Mouse (Mus musculus) brain, embryonic 14.5 days (tissue): ENCODE data around the gene Tmem25. TPM values are rescaled to one million over a fixed set of nuclear protein-coding genes. Genes with fewer than 3 reads are reported as not detected.

Experiments
- DNase-seq: peaks from one replicate; pipeline ENCODE4 v3.0.0-alpha.2; 2011; ENCODE audit warnings: low read depth
- CTCF ChIP-seq: fragments of 200-500 bp; IDR thresholded peaks from 2 replicates; pipeline ENCODE4 v1.5.1; 2012; ENCODE audit warnings: inconsistent platforms, mild to moderate bottlenecking, moderate library complexity, borderline replicate concordance; ENCODE audit not compliant: insufficient read depth, insufficient read length; ENCODE audit errors: extremely low read depth
- POLR2A ChIP-seq: fragments of 200-500 bp; IDR thresholded peaks from 2 replicates; pipeline ENCODE4 v1.6.1; 2012; ENCODE audit warnings: mild to moderate bottlenecking, inconsistent platforms, borderline replicate concordance; ENCODE audit not compliant: poor library complexity, insufficient read depth, insufficient read length, severe bottlenecking; ENCODE audit errors: extremely low read depth
- polyA plus RNA-seq: library from polyadenylated mRNA; depleted of rRNA; stranded (reverse); fragments of >200 nt; gene quantifications from 2 replicates; pipeline ENCODE4 v1.2.3, GENCODE M21; 2012; rRNA removed

Tmem25 gene
- 19.6 and 28.1 TPM in 2 replicates for polyA plus RNA-seq

- TF ChIP-seq CTCF (no peak), POLR2A (0 out of 2 replicates have a peak, but pooled peaks have one; percentile 15)
- DNase-seq = peak; percentile 94
These were observed at the start of gene Tmem25 for GRCm38 (mm10) chr9:44799102-44799957. Tmem25 (minus strand) TSS chr9:44799307.

GRCm38 (mm10) chr9:44847446-44847845 lies 48.3 kb upstream of the Tmem25 start:
- TF ChIP-seq CTCF (no peak), POLR2A (no peak)
- no peak for DNase-seq

GRCm38 (mm10) chr9:44841241-44841640 lies 42.1 kb upstream of the Tmem25 start:
- peak; percentile 24 for DNase-seq
- TF ChIP-seq CTCF (peak; percentile 49; the same call in 1 of the 2 replicates), POLR2A (no peak)

- peak; percentile 90 for DNase-seq
- TF ChIP-seq CTCF (peak; percentile 86), POLR2A (no peak)
These were observed 37.3 kb upstream of the Tmem25 start for GRCm38 (mm10) chr9:44836439-44836838.

GRCm38 (mm10) chr9:44832356-44832755 lies 33.2 kb upstream of the Tmem25 start:
- peak; percentile 24 for DNase-seq
- TF ChIP-seq CTCF (no peak), POLR2A (no peak)

- DNase-seq = peak; percentile 11
- TF ChIP-seq POLR2A = no peak
- TF ChIP-seq CTCF = no peak
These were observed 31.4 kb upstream of the Tmem25 start for GRCm38 (mm10) chr9:44830506-44830905.

GRCm38 (mm10) chr9:44828944-44829343 lies 29.8 kb upstream of the Tmem25 start:
- TF ChIP-seq CTCF = no peak
- no peak for TF ChIP-seq POLR2A
- no peak for DNase-seq

- DNase-seq = no peak
- no peak for TF ChIP-seq POLR2A
- TF ChIP-seq CTCF = no peak
These were observed 27.6 kb upstream of the Tmem25 start for GRCm38 (mm10) chr9:44826660-44827059.

- DNase-seq = no peak
These were observed 21.1 kb upstream of the Tmem25 start for GRCm38 (mm10) chr9:44819920-44820827.

GRCm38 (mm10) chr9:44817522-44817921 lies 18.4 kb upstream of the Tmem25 start:
- TF ChIP-seq POLR2A = no peak
- no peak for TF ChIP-seq CTCF

More at GRCm38 (mm10) chr9:44819920-44820827, 21.1 kb upstream of the Tmem25 start:
- TF ChIP-seq POLR2A = no peak
- no peak for TF ChIP-seq CTCF

GRCm38 (mm10) chr9:44814179-44814578 lies 15.1 kb upstream of the Tmem25 start:
- TF ChIP-seq POLR2A (no peak), CTCF (no peak)

More at GRCm38 (mm10) chr9:44817522-44817921, 18.4 kb upstream of the Tmem25 start:
- DNase-seq = no peak

More at GRCm38 (mm10) chr9:44814179-44814578, 15.1 kb upstream of the Tmem25 start:
- DNase-seq = no peak
